Mouse (Mus musculus) lung, embryonic 16.5 days (tissue): ENCODE measurements at regions not wholly inside any gene's neighbourhood (a gene's known extent, or its start where the extent isn't known, plus 50 kb on each side); places are given as distances from the start of the nearest gene placed in this dataset.
"Not testable (repeated sequence)": the region's sequence is repeated elsewhere in the genome, so short reads cannot be mapped to it uniquely, and the experiment has no call there.

Source experiments
- ATAC-seq: fragments of 200-750 bp; cut with Nextera tagmentation; 2 replicates; pipeline ENCODE4 v1.8.0; 2017; ENCODE audit warnings: low read depth, mild to moderate bottlenecking, moderate library complexity
- H3K27ac ChIP-seq: fragments of 300-500 bp; sonication (generic); 2 replicates; pipeline ENCODE4 v1.5.1; 2014; ENCODE audit warnings: mild to moderate bottlenecking, control low read depth, low read length
- H3K27me3 ChIP-seq: fragments of 300-500 bp; sonication (generic); 2 replicates; pipeline ENCODE4 v1.6.1; 2014; ENCODE audit warnings: low read depth, low read length, mixed read lengths; ENCODE audit not compliant: control insufficient read depth, insufficient read depth
- H3K36me3 ChIP-seq: fragments of 300-500 bp; sonication (generic); 2 replicates; pipeline ENCODE4 v1.6.1; 2014; ENCODE audit warnings: low read length; ENCODE audit not compliant: control insufficient read depth, insufficient read depth
- H3K4me1 ChIP-seq: fragments of 300-500 bp; sonication (generic); replicated peaks from 2 replicates; pipeline ENCODE4 v1.6.1; 2014; ENCODE audit warnings: low read length, mixed read lengths; ENCODE audit not compliant: control insufficient read depth, insufficient read depth
- H3K4me2 ChIP-seq: fragments of 300-500 bp; sonication (generic); 2 replicates; pipeline ENCODE4 v1.6.1; 2014; ENCODE audit warnings: low read depth, low read length, control low read depth
- H3K4me3 ChIP-seq: fragments of 300-500 bp; sonication (generic); 2 replicates; pipeline ENCODE4 v1.5.1; 2014; ENCODE audit warnings: mild to moderate bottlenecking, low read length, control low read depth
- H3K9ac ChIP-seq: fragments of 300-500 bp; sonication (generic); 2 replicates; pipeline ENCODE4 v1.6.1; 2014; ENCODE audit warnings: low read length, control low read depth
- H3K9me3 ChIP-seq: fragments of 300-500 bp; sonication (generic); 2 replicates; pipeline ENCODE4 v1.6.1; 2016; ENCODE audit warnings: low read length; ENCODE audit not compliant: control insufficient read depth
- WGBS: fragments of 180-500 bp; shearing (Covaris S2); extraction: QIAGEN DNeasy Blood & Tissue Kit; methylation state at CpG from one replicate; pipeline ENCODE4 v1.1.7; 2014; 5-methylcytosine and 5-hydroxymethylcytosine counted together

- Histone ChIP-seq H3K27ac (no peak overlapping the region), H3K4me2 (no peak overlapping the region), H3K4me1 (no peaks in the 10 kb centered on the region), H3K36me3 (no peaks in the 10 kb centered on the region), H3K27me3 (no peaks in the 10 kb centered on the region), H3K9ac (no peak overlapping the region), H3K9me3 (no peaks in the 10 kb centered on the region), H3K4me3 (no peak overlapping the region)
- 60% methylated on average over 3 of the region's 3 CpGs for WGBS
- ATAC-seq = no peak
Measured at GRCm38 (mm10) chr2:100918122-100918521, 706.4 kb upstream of the Rag2 start.

- Histone ChIP-seq H3K9ac (no peak overlapping the region), H3K27me3 (no peaks in the 10 kb centered on the region), H3K4me1 (no peaks in the 10 kb centered on the region), H3K36me3 (no peaks in the 10 kb centered on the region), H3K9me3 (no peaks in the 10 kb centered on the region), H3K4me3 (no peak overlapping the region), H3K4me2 (no peak overlapping the region), H3K27ac (no peak overlapping the region)
- no peak for ATAC-seq
- WGBS = 44% methylated on average over 1 of the region's 1 CpGs
Measured at GRCm38 (mm10) chr2:100919537-100920212, 704.8 kb upstream of the Rag2 start.

GRCm38 (mm10) chr2:100948632-100949031, 675.9 kb upstream of the Rag2 start:
- H3K9me3 ChIP-seq, H3K4me1 ChIP-seq, H3K9ac ChIP-seq, H3K27ac ChIP-seq, H3K4me3 ChIP-seq, ATAC-seq, H3K4me2 ChIP-seq, H3K36me3 ChIP-seq, H3K27me3 ChIP-seq: not testable (repeated sequence)
- 45% methylated on average over 3 of the region's 3 CpGs for WGBS

GRCm38 (mm10) chr2:100959412-100959811, 665.1 kb upstream of the Rag2 start:
- Histone ChIP-seq H3K4me1 (no peaks in the 10 kb centered on the region), H3K4me2 (no peak overlapping the region), H3K27me3 (no peaks in the 10 kb centered on the region), H3K4me3 (no peak overlapping the region), H3K9ac (no peak overlapping the region), H3K27ac (no peak overlapping the region), H3K9me3 (no peaks in the 10 kb centered on the region), H3K36me3 (no peaks in the 10 kb centered on the region)
- ATAC-seq = no peak
- WGBS = 87% methylated on average over 1 of the region's 1 CpGs

GRCm38 (mm10) chr2:100964584-100964983, 659.9 kb upstream of the Rag2 start:
- ATAC-seq = no peak
- Histone ChIP-seq H3K4me2 (no peak overlapping the region), H3K27me3 (no peaks in the 10 kb centered on the region), H3K9ac (no peak overlapping the region), H3K36me3 (no peaks in the 10 kb centered on the region), H3K27ac (no peak overlapping the region), H3K4me3 (no peak overlapping the region), H3K4me1 (no peaks in the 10 kb centered on the region), H3K9me3 (no peaks in the 10 kb centered on the region)
- WGBS = 70% methylated on average over 2 of the region's 2 CpGs

- Histone ChIP-seq H3K9ac (no peak overlapping the region), H3K4me3 (no peak overlapping the region), H3K36me3 (no peaks in the 10 kb centered on the region), H3K4me1 (no peaks in the 10 kb centered on the region), H3K27ac (no peak overlapping the region), H3K4me2 (no peak overlapping the region), H3K9me3 (no peaks in the 10 kb centered on the region), H3K27me3 (no peaks in the 10 kb centered on the region)
- no peak for ATAC-seq
Measured at GRCm38 (mm10) chr2:100977202-100977601, 647.3 kb upstream of the Rag2 start.

- Histone ChIP-seq H3K4me3 (no peak overlapping the region), H3K27ac (no peak overlapping the region), H3K9ac (no peak overlapping the region), H3K27me3 (no peaks in the 10 kb centered on the region), H3K4me1 (no peaks in the 10 kb centered on the region), H3K9me3 (no peaks in the 10 kb centered on the region), H3K4me2 (no peak overlapping the region), H3K36me3 (no peaks in the 10 kb centered on the region)
- WGBS = 32% methylated on average over 1 of the region's 1 CpGs
- ATAC-seq = no peak
Measured at GRCm38 (mm10) chr2:100982362-100982761, 642.2 kb upstream of the Rag2 start.

- no peaks in the 10 kb centered on the region for H3K36me3 ChIP-seq
- no peak overlapping the region for H3K9ac ChIP-seq
- H3K4me3 ChIP-seq = no peak overlapping the region
- WGBS = 83% methylated on average over 3 of the region's 3 CpGs
- H3K4me1 ChIP-seq = no peaks in the 10 kb centered on the region
- no peaks in the 10 kb centered on the region for H3K27me3 ChIP-seq
- H3K27ac ChIP-seq = no peak overlapping the region
- no peaks in the 10 kb centered on the region for H3K9me3 ChIP-seq
- no peak overlapping the region for H3K4me2 ChIP-seq
- no peak for ATAC-seq
Measured at GRCm38 (mm10) chr2:101015353-101015752, 609.2 kb upstream of the Rag2 start.

- no peak for ATAC-seq
- Histone ChIP-seq H3K4me2 (no peak overlapping the region), H3K4me1 (no peaks in the 10 kb centered on the region), H3K27ac (no peak overlapping the region), H3K9ac (no peak overlapping the region), H3K9me3 (no peaks in the 10 kb centered on the region), H3K36me3 (no peaks in the 10 kb centered on the region), H3K27me3 (no peaks in the 10 kb centered on the region), H3K4me3 (no peak overlapping the region)
- whole genome bisulfite sequencing = 65% methylated on average over 2 of the region's 2 CpGs
Measured at GRCm38 (mm10) chr2:101019384-101019783, 605.1 kb upstream of the Rag2 start.

- H3K36me3 ChIP-seq = no peaks in the 10 kb centered on the region
- H3K27ac ChIP-seq = no peak overlapping the region
- H3K4me1 ChIP-seq = no peaks in the 10 kb centered on the region
- no peak overlapping the region for H3K9ac ChIP-seq
- no peak overlapping the region for H3K4me2 ChIP-seq
- WGBS = 61% methylated on average over 2 of the region's 2 CpGs
- H3K4me3 ChIP-seq = no peak overlapping the region
- H3K9me3 ChIP-seq = no peaks in the 10 kb centered on the region
- ATAC-seq = no peak
- no peaks in the 10 kb centered on the region for H3K27me3 ChIP-seq
Measured at GRCm38 (mm10) chr2:101021515-101021914, 603.0 kb upstream of the Rag2 start.
